Mouse (Mus musculus) lung, embryonic 15.5 days (tissue): ENCODE results near the gene Btbd3. TPM values are rescaled to one million over a fixed set of nuclear protein-coding genes. Genes with fewer than 3 reads are reported as not detected.

ENCODE experiments used
- ATAC-seq: fragments of 200-750 bp; cut with Nextera tagmentation; 2 replicates; pipeline ENCODE4 v1.8.0; 2017; ENCODE audit warnings: moderate number of reproducible peaks, borderline replicate concordance; ENCODE audit not compliant: low FRiP score, low TSS enrichment; ENCODE audit errors: extremely low read depth
- H3K27ac ChIP-seq: fragments of 300-500 bp; sonication (generic); 2 replicates; pipeline ENCODE4 v1.5.1; 2015; ENCODE audit warnings: moderate library complexity, mild to moderate bottlenecking, inconsistent platforms
- H3K27me3 ChIP-seq: fragments of 300-500 bp; sonication (generic); 2 replicates; pipeline ENCODE4 v1.6.1; 2015; ENCODE audit warnings: inconsistent platforms
- H3K36me3 ChIP-seq: fragments of 300-500 bp; sonication (generic); 2 replicates; pipeline ENCODE4 v1.6.1; 2015; ENCODE audit warnings: inconsistent platforms
- H3K4me1 ChIP-seq: fragments of 300-500 bp; sonication (generic); 2 replicates; pipeline ENCODE4 v1.6.1; 2015; ENCODE audit warnings: inconsistent platforms
- H3K4me2 ChIP-seq: fragments of 300-500 bp; sonication (generic); 2 replicates; pipeline ENCODE4 v1.6.1; 2015; ENCODE audit warnings: inconsistent platforms, mild to moderate bottlenecking, moderate library complexity
- H3K4me3 ChIP-seq: fragments of 300-500 bp; sonication (generic); 2 replicates; pipeline ENCODE4 v1.5.1; 2015; ENCODE audit warnings: mild to moderate bottlenecking, inconsistent platforms
- H3K9ac ChIP-seq: fragments of 300-500 bp; sonication (generic); 2 replicates; pipeline ENCODE4 v1.6.1; 2015; ENCODE audit warnings: inconsistent platforms
- H3K9me3 ChIP-seq: fragments of 300-500 bp; sonication (generic); 2 replicates; pipeline ENCODE4 v1.6.1; 2016; ENCODE audit warnings: inconsistent platforms
- WGBS: fragments of 180-500 bp; shearing (Covaris S2); methylation state at CpG from one replicate; pipeline ENCODE4 v1.1.7; 2015; 5-methylcytosine and 5-hydroxymethylcytosine counted together
- polyA plus RNA-seq: library from polyadenylated mRNA; unstranded; fragments of >200 nt; fragmentation: Nextera tagmentation; extraction: Ambion mirVana; gene quantifications from 2 replicates; pipeline ENCODE4 v1.2.1, GENCODE M21; 2015

The Btbd3 gene
- polyA plus RNA-seq, 1 experiment from 2014 or later, result 35.8 TPM

DNA sequence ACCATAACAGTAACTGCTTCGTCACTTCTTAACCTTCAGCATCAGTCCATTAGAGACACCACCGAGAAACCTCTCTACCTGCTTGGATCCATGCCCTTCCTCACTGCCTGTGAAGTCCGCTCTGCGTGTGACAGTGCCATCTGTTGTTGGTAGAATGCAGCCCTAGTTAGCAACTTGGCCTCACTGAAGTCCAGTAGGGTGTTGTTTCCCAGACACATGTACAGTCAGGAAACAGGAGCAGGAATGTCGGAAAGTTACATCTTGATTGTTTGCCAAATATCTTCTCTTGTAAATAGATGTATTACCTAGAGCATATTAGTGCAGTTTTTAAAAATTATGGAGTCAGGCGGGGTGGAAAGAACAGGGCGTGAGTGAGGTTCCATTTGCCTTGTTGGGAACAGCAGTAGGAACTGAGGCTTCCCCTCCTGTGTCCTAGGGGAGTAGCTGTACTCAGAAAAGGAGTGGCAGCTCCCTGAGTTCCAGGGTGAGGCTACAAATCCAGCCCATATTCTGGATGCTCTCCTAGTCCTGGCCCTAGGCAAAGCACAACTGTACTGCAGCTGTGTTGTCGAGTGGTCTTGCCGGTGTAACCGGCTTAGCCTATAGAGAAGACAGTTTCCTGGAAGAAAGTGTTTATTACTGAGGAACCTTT, 25.3 kb downstream of the Btbd3 start:
- no peak overlapping the region for H3K9ac ChIP-seq
- peaks cover 39% of the 10 kb centered on the region for H3K4me1 ChIP-seq
- H3K27ac ChIP-seq, result no peak overlapping the region
- no peaks in the 10 kb centered on the region for H3K27me3 ChIP-seq
- H3K4me3 ChIP-seq, result peak overlapping the region; percentile 28
- H3K9me3 ChIP-seq, result no peaks in the 10 kb centered on the region
- peaks cover 32% of the 10 kb centered on the region for H3K36me3 ChIP-seq
- H3K4me2 ChIP-seq, result peak overlapping the region; percentile 33
- WGBS, result 65% methylated on average over 10 of the region's 10 CpGs
- no peak for ATAC-seq

DNA sequence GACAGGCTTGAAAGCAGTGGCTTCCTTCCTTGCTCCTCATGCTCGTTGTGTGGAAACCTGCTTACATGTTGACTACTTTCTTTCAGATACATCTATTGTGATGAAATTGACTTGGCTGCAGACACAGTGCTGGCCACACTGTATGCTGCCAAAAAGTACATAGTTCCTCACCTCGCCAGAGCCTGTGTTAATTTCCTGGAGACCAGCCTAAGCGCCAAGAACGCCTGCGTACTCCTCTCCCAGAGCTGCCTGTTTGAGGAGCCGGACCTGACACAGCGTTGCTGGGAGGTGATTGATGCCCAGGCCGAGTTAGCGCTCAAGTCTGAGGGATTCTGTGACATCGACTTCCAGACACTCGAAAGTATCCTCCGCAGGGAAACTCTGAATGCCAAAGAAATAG, 27.0 kb downstream of the Btbd3 start:
- no peak overlapping the region for H3K27ac ChIP-seq
- H3K9ac ChIP-seq, result no peak overlapping the region
- ATAC-seq, result no peak
- no peaks in the 10 kb centered on the region for H3K9me3 ChIP-seq
- H3K27me3 ChIP-seq, result no peaks in the 10 kb centered on the region
- no peak overlapping the region for H3K4me2 ChIP-seq
- no peak overlapping the region for H3K4me3 ChIP-seq
- peaks cover 26% of the 10 kb centered on the region for H3K4me1 ChIP-seq
- 71% methylated on average over 12 of the region's 12 CpGs for WGBS
- peaks cover 39% of the 10 kb centered on the region for H3K36me3 ChIP-seq

DNA sequence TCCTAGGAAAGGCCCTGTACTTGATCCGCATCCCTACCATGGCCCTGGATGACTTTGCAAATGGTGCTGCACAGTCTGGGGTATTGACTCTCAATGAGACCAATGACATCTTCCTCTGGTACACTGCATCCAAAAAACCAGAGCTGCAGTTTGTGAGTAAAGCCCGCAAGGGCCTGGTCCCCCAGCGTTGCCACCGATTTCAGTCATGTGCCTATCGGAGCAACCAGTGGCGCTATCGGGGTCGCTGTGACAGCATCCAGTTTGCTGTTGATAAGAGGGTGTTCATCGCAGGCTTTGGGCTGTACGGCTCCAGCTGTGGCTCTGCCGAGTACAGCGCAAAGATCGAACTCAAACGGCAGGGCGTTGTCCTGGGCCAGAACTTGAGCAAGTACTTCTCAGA, 27.5 kb downstream of the Btbd3 start:
- ATAC-seq, result no peak
- H3K36me3 ChIP-seq, result peaks cover 39% of the 10 kb centered on the region

DNA sequence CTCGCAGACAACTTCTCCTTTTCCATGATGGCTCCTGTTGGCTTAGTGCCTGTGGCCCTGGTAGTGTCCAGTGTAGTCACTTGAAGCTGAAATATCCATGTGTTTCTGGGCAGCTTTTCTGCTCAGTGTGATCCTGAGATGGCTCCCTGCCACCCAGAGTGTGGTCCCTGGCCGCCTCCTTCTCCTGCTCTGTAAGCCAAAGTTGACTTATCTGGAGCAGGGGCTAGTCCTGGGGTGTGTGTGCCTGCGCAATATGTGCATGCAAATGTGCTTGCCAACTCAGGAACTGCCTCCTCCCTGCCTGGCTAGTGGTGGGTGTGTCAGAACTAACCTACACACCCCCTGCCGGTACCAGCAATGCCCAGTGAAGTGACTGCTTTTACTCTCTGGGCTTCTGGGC, 29.4 kb downstream of the Btbd3 start:
- Histone ChIP-seq H3K9ac (no peak overlapping the region), H3K27ac (no peak overlapping the region), H3K9me3 (no peaks in the 10 kb centered on the region), H3K36me3 (peaks cover 39% of the 10 kb centered on the region), H3K4me1 (peaks cover 7% of the 10 kb centered on the region; the same call in 1 of the 2 replicates), H3K27me3 (no peaks in the 10 kb centered on the region), H3K4me2 (no peak overlapping the region), H3K4me3 (no peak overlapping the region)
- WGBS, result 86% methylated on average over 4 of the region's 4 CpGs
- no peak for ATAC-seq

More for the DNA sequence above, 27.5 kb downstream of the Btbd3 start:
- WGBS, result 96% methylated on average over 15 of the region's 15 CpGs
- Histone ChIP-seq H3K4me2 (no peak overlapping the region), H3K4me1 (peaks cover 24% of the 10 kb centered on the region), H3K27ac (no peak overlapping the region), H3K9me3 (no peaks in the 10 kb centered on the region), H3K9ac (no peak overlapping the region), H3K4me3 (no peak overlapping the region), H3K27me3 (no peaks in the 10 kb centered on the region)

DNA sequence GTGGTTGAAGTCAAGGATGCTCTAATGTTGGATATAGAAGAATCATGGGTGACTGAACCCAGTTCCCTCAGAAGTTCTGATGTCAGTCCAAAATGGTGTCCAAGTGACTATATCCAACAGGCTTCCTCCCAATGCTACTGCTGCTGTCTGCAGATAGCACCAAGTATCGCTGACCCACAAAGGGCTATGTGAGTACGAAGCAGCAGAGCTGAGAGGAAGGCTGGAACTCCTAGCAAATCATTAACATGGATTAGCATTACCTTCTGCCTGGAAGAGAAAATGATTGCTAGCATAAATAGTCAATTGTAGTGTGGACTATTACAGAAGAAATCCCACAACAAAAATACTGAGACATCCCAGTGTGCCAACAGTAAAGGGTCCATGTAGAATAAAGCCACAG, 33.8 kb downstream of the Btbd3 start:
- Histone ChIP-seq H3K4me1 (no peaks in the 10 kb centered on the region), H3K9ac (no peak overlapping the region), H3K36me3 (peaks cover 17% of the 10 kb centered on the region), H3K27ac (no peak overlapping the region), H3K4me3 (no peak overlapping the region), H3K9me3 (no peaks in the 10 kb centered on the region), H3K27me3 (no peaks in the 10 kb centered on the region), H3K4me2 (no peak overlapping the region)
- 78% methylated on average over 2 of the region's 2 CpGs for WGBS
- no peak for ATAC-seq

DNA sequence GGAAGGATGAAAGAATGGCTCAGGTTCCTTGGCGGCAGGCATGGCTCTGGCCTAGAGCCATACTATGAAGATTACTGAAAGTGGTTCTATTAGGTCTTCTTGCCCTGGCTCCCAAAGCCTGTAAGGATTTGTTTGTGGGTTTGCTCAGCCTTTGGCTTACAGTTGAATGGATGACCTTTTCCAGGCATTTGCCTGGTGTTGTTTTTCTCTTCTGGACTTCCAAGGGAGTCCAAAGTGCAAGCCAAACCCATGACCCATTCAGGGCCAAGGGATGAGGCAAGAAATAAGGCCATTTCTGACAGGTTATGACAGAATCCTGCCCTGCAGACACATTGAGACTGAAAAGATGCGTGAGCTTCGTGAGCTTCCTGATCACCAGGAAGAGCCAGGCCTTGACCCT, 37.9 kb downstream of the Btbd3 start:
- Histone ChIP-seq H3K4me3 (no peak overlapping the region), H3K27ac (no peak overlapping the region), H3K4me1 (no peaks in the 10 kb centered on the region), H3K36me3 (no peaks in the 10 kb centered on the region), H3K4me2 (no peak overlapping the region), H3K27me3 (no peaks in the 10 kb centered on the region), H3K9ac (no peak overlapping the region), H3K9me3 (no peaks in the 10 kb centered on the region)
- WGBS, result 85% methylated on average over 3 of the region's 3 CpGs
- ATAC-seq, result no peak

DNA sequence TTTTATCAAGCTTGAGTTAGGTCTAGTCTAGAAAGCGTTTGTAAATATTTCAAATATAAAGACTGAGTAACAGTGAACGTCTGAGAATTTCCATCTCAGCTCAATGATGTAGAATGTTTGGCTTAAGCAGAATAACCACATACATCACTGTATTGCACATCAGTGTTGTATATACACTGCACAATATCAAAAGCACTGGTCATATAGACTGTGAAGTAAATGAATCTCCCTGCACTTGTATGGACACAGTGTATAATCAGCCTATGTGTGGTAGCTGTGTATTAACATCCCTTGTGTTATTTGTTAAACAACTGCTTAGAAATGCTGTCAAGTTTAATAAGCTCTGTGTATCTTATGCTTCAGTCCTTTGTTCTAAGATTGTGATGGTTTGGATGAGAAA, 49.9 kb downstream of the Btbd3 start:
- H3K4me2 ChIP-seq, result no peak overlapping the region
- H3K4me1 ChIP-seq, result no peaks in the 10 kb centered on the region
- no peak overlapping the region for H3K4me3 ChIP-seq
- no peaks in the 10 kb centered on the region for H3K9me3 ChIP-seq
- no peaks in the 10 kb centered on the region for H3K27me3 ChIP-seq
- no peak overlapping the region for H3K27ac ChIP-seq
- no peaks in the 10 kb centered on the region for H3K36me3 ChIP-seq
- ATAC-seq, result no peak
- 62% methylated on average over 2 of the region's 2 CpGs for WGBS
- no peak overlapping the region for H3K9ac ChIP-seq

DNA sequence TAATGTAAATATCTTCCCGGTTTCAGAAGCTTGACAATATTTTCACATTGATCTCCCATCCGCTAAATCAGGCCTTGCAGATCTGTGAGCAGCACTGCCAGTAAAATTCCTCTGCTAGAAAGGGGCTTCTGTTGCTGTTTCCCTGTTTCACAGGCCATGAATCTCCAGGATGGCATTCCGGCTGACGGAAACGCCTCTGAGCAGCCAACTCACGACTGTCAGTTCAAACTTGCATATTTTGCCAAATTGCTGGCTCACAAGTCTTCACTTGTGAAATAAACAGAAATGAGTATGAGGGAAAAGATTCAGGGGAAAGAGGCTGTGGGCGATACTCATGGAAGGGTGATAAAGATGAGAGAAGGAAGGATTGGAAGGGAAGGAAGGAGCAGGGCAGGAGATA, 59.3 kb downstream of the Btbd3 start:
- ATAC-seq, result peak; percentile 46; the same call in 1 of the 2 replicates
- no peaks in the 10 kb centered on the region for H3K4me1 ChIP-seq
- H3K27me3 ChIP-seq, result no peaks in the 10 kb centered on the region
- H3K9me3 ChIP-seq, result no peaks in the 10 kb centered on the region
- no peak overlapping the region for H3K9ac ChIP-seq
- no peaks in the 10 kb centered on the region for H3K36me3 ChIP-seq
- H3K27ac ChIP-seq, result no peak overlapping the region
- WGBS, result 28% methylated on average over 7 of the region's 7 CpGs
- H3K4me3 ChIP-seq, result no peak overlapping the region
- no peak overlapping the region for H3K4me2 ChIP-seq

DNA sequence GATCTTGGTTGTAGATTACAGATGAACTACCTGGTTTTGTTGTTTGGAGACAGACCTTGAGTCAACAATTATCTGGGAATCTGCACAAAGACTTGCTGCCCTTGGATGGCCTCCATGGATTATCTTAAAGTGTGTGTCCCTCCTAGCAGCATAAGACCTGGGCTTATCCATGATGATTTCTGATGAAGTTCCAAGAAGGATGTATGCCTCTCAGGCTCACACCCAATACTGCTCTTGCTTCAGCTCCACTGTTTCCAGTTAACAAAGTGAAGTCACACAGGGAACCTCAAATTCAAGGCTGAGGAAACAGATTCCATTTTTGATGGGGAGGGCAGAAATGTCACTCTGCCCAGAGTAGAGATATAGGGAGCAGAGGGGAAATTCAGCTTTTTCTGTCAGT, 64.0 kb downstream of the Btbd3 start:
- no peak overlapping the region for H3K27ac ChIP-seq
- no peaks in the 10 kb centered on the region for H3K9me3 ChIP-seq
- no peaks in the 10 kb centered on the region for H3K36me3 ChIP-seq
- H3K9ac ChIP-seq, result no peak overlapping the region
- no peak for ATAC-seq
- no peak overlapping the region for H3K4me3 ChIP-seq
- H3K4me1 ChIP-seq, result no peaks in the 10 kb centered on the region
- no peaks in the 10 kb centered on the region for H3K27me3 ChIP-seq
- no peak overlapping the region for H3K4me2 ChIP-seq

DNA sequence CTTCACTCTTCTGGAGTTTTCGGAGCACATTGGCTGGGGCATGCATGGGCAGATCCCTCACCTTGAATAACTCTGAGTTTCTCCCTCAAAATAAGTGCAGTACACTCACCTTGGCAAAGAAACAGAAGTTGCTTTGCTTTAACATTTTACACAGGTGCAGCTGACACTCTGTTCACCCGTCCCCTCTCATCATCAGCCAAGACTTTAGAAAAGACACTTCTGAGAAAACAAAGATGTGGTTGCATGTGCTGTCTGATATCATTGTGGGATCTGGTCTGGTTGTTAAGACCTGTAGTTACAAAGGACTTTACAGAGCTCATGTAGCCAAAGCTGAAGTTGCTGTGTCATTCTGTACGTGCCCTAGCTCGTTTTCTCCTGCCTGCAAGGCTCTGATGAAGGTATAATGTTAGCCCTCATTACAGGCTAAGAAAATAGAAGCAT, 64.7 kb downstream of the Btbd3 start:
- no peaks in the 10 kb centered on the region for H3K9me3 ChIP-seq
- 83% methylated on average over 4 of the region's 4 CpGs for WGBS
- no peak for ATAC-seq

DNA sequence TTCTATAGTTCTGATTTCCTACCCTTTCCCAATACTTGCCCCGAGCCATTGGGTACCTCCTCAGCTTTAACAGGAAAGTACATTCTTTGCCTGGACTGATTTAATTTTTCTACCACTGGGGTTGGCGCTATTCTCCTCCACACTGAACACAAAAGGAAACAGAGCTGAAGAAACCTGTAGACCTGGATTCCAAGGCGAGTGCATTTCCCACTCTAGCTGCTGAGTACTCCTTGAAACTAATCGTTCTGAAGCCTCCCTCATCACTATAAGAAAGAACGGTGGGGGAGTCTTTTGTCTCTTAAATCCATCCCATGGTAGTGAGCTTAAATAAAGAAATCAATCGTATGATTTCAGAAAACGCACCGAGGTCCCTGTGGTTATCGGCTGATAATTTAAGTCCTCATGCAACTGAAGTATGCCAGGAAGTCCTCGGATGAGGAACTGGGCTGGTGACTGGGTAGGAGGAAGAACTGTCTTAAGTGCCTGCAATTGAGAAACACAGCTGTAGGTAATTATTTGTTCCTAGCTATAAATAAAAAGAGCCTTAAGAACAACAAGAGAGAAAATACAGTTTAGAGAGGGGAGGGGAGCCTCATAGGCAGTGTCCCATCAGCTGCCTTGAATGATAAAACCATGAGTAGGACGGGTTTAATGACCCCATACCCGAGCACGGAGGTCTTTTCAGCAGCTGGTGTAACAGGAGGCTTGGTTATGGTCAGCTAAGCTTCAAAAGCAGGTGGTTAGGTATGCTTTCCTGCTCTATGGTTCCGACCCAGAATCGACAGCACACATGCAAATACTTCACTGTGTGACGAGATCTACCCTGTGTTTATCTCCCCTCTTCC, 66.1 kb downstream of the Btbd3 start:
- H3K27ac ChIP-seq, result no peak overlapping the region
- no peak overlapping the region for H3K4me2 ChIP-seq
- H3K9ac ChIP-seq, result no peak overlapping the region
- no peaks in the 10 kb centered on the region for H3K9me3 ChIP-seq
- WGBS, result 66% methylated on average over 16 of the region's 16 CpGs
- no peaks in the 10 kb centered on the region for H3K36me3 ChIP-seq
- no peaks in the 10 kb centered on the region for H3K4me1 ChIP-seq
- peak; percentile 64; the same call in 1 of the 2 replicates for ATAC-seq
- H3K4me3 ChIP-seq, result no peak overlapping the region
- H3K27me3 ChIP-seq, result no peaks in the 10 kb centered on the region

More for the DNA sequence above, 64.7 kb downstream of the Btbd3 start:
- H3K27ac ChIP-seq, result no peak overlapping the region
- H3K27me3 ChIP-seq, result no peaks in the 10 kb centered on the region
- no peaks in the 10 kb centered on the region for H3K36me3 ChIP-seq
- H3K4me3 ChIP-seq, result no peak overlapping the region
- H3K4me1 ChIP-seq, result no peaks in the 10 kb centered on the region
- no peak overlapping the region for H3K4me2 ChIP-seq
- no peak overlapping the region for H3K9ac ChIP-seq

DNA sequence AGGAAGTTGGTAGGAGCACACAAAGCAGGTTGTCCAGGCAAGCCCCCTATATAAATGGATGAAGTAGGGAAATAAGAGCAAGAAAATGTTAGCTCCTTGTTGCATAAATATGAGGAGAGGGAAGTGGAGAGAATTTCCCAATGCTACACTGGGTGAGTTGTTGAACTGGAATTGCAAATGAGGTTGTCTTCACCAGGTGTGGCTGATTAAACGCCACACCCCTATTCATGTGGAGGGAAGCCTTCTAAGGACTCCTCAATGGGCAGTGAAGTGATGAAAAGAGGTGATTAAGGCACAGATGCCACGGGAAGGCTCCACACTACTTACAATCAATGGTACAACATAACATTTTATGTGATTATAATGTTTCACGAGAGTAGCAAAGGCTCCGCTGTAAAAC, 70.0 kb downstream of the Btbd3 start:
- Histone ChIP-seq H3K4me1 (no peaks in the 10 kb centered on the region), H3K9me3 (no peaks in the 10 kb centered on the region), H3K4me2 (no peak overlapping the region), H3K27ac (no peak overlapping the region), H3K9ac (no peak overlapping the region), H3K27me3 (no peaks in the 10 kb centered on the region), H3K36me3 (no peaks in the 10 kb centered on the region), H3K4me3 (no peak overlapping the region)
- 58% methylated on average over 4 of the region's 4 CpGs for WGBS
- ATAC-seq, result no peak
